Mouse (Mus musculus) heart, embryonic 11.5 days (tissue): ENCODE results near the gene Trim11. TPM values are rescaled to one million over a fixed set of nuclear protein-coding genes. Genes with fewer than 3 reads are reported as not detected.
A peak's percentile ranks its signal among the peaks of the same experiment; 100 is the strongest.

Experiments
- ATAC-seq: fragments of 200-750 bp; cut with Nextera tagmentation; replicated peaks from 2 replicates; pipeline ENCODE4 v1.8.0; 2017; ENCODE audit warnings: moderate library complexity; ENCODE audit not compliant: insufficient number of reproducible peaks, low FRiP score, low TSS enrichment
- H3K27ac ChIP-seq: fragments of 300-500 bp; sonication (generic); 2 replicates; pipeline ENCODE4 v1.5.1; 2014; ENCODE audit warnings: mild to moderate bottlenecking, low read depth, low read length
- H3K27me3 ChIP-seq: fragments of 300-500 bp; sonication (generic); 2 replicates; pipeline ENCODE4 v1.6.1; 2014; ENCODE audit warnings: mild to moderate bottlenecking, low read length, mixed read lengths; ENCODE audit not compliant: control insufficient read depth, insufficient read depth
- H3K36me3 ChIP-seq: fragments of 300-500 bp; sonication (generic); 2 replicates; pipeline ENCODE4 v1.6.1; 2014; ENCODE audit warnings: mild to moderate bottlenecking, low read length, moderate library complexity, mixed read lengths; ENCODE audit not compliant: control insufficient read depth, insufficient read depth
- H3K4me1 ChIP-seq: fragments of 300-500 bp; sonication (generic); 2 replicates; pipeline ENCODE4 v1.6.1; 2014; ENCODE audit warnings: low read length; ENCODE audit not compliant: control insufficient read depth, insufficient read depth
- H3K4me2 ChIP-seq: fragments of 300-500 bp; sonication (generic); 2 replicates; pipeline ENCODE4 v1.6.1; 2014; ENCODE audit warnings: mild to moderate bottlenecking, moderate library complexity
- H3K4me3 ChIP-seq: fragments of 300-500 bp; sonication (generic); 2 replicates; pipeline ENCODE4 v1.5.1; 2014; ENCODE audit warnings: low read depth, low read length
- H3K9ac ChIP-seq: fragments of 300-500 bp; sonication (generic); 2 replicates; pipeline ENCODE4 v1.6.1; 2014; ENCODE audit warnings: mild to moderate bottlenecking, low read depth, low read length, moderate library complexity
- H3K9me3 ChIP-seq: fragments of 300-500 bp; sonication (generic); replicated peaks from 2 replicates; pipeline ENCODE4 v1.6.1; 2016; ENCODE audit warnings: low read length; ENCODE audit not compliant: control insufficient read depth
- WGBS: fragments of 180-500 bp; shearing (Covaris S2); extraction: QIAGEN DNeasy Blood & Tissue Kit; methylation state at CpG from one replicate; pipeline ENCODE4 v1.1.7; 2014; ENCODE audit not compliant: insufficient replicate concordance; 5-methylcytosine and 5-hydroxymethylcytosine counted together
- polyA plus RNA-seq: library from polyadenylated mRNA; unstranded; fragments of >200 nt; fragmentation: Nextera tagmentation; extraction: Ambion mirVana; gene quantifications from 2 replicates; pipeline ENCODE4 v1.2.1, GENCODE M21; 2014

Trim11 gene
- polyA plus RNA-seq, 1 experiment from 2014 or later: 26.1 TPM

- 53% methylated on average over 50 of the region's 50 CpGs for WGBS
- Histone ChIP-seq H3K27ac (no peak overlapping the region), H3K4me2 (peak overlapping the region; percentile 12; the same call in 1 of the 2 replicates), H3K27me3 (peaks cover 25% of the 10 kb centered on the region), H3K4me3 (no peak overlapping the region), H3K9ac (no peak overlapping the region), H3K4me1 (peaks cover 22% of the 10 kb centered on the region), H3K36me3 (no peaks in the 10 kb centered on the region), H3K9me3 (peaks cover 4% of the 10 kb centered on the region; the same call in 1 of the 2 replicates)
- no peak for ATAC-seq
Measured at GRCm38 (mm10) chr11:58961364-58962177, 16.3 kb upstream of the Trim11 start.

GRCm38 (mm10) chr11:58963543-58963942 is 14.3 kb upstream of the Trim11 start:
- 29% methylated on average over 17 of the region's 17 CpGs for WGBS
- peaks cover 15% of the 10 kb centered on the region for H3K4me1 ChIP-seq
- no peak for ATAC-seq
- H3K9me3 ChIP-seq: peaks cover 4% of the 10 kb centered on the region; the same call in 1 of the 2 replicates
- H3K36me3 ChIP-seq: no peaks in the 10 kb centered on the region
- no peak overlapping the region for H3K4me3 ChIP-seq
- no peak overlapping the region for H3K27ac ChIP-seq
- peaks cover 25% of the 10 kb centered on the region for H3K27me3 ChIP-seq
- no peak overlapping the region for H3K9ac ChIP-seq
- H3K4me2 ChIP-seq: no peak overlapping the region

DNA sequence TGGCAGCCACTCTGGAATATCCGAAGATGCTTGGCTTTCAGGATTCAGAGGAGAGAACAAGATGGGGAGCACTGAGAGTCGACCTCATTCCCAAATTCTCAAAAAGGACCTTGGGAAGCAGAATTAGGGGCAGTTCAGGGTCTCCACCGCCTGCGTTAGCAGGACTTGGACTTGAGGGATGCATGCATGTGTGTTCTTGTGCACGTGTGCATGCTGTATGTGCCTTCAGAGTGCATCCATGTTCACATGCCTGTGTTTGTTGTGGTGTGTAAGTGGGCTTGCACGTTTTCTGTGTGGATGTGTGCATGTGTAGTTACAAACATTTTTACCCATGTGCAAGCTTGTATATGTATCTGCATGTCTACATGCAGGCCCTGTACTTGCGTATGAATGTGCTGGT is 13.7 kb upstream of the Trim11 start:
- Histone ChIP-seq H3K36me3 (no peaks in the 10 kb centered on the region), H3K9me3 (peaks cover 4% of the 10 kb centered on the region; the same call in 1 of the 2 replicates), H3K4me3 (no peak overlapping the region), H3K4me2 (no peak overlapping the region), H3K4me1 (peaks cover 15% of the 10 kb centered on the region), H3K27ac (no peak overlapping the region), H3K9ac (no peak overlapping the region), H3K27me3 (peaks cover 25% of the 10 kb centered on the region)
- 83% methylated on average over 7 of the region's 7 CpGs for WGBS
- ATAC-seq: no peak

GRCm38 (mm10) chr11:58965001-58965760 is 12.7 kb upstream of the Trim11 start:
- no peak for ATAC-seq
- Histone ChIP-seq H3K9ac (peak overlapping the region; percentile 39; the same call in 1 of the 2 replicates), H3K27ac (no peak overlapping the region), H3K4me1 (peaks cover 9% of the 10 kb centered on the region), H3K27me3 (peaks cover 25% of the 10 kb centered on the region), H3K4me2 (peak overlapping the region; percentile 8; the same call in 1 of the 2 replicates), H3K4me3 (no peak overlapping the region), H3K36me3 (no peaks in the 10 kb centered on the region), H3K9me3 (peaks cover 4% of the 10 kb centered on the region; the same call in 1 of the 2 replicates)
- 39% methylated on average over 12 of the region's 12 CpGs for WGBS

DNA sequence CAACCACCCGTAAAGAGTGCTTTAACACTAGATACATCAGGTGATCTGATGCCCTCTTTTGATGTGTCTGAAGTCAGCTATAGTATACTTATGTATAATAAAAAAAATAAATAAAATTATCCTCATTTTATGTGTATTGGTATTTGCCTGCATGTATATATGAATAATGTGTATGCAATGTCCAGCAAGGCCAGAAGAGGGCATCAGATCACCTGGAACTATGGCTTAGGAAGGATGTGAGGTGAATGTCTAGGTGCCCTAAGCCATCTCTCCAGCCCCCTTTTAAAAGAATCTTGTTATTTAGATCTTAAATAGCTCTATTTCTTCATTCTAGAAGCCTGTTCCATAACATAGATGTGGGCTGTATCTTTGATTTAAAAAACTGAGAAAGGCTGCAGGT is 10.5 kb upstream of the Trim11 start:
- Histone ChIP-seq H3K9ac (no peak overlapping the region), H3K4me1 (peaks cover 13% of the 10 kb centered on the region), H3K4me2 (no peak overlapping the region), H3K9me3 (no peaks in the 10 kb centered on the region), H3K27me3 (peaks cover 12% of the 10 kb centered on the region), H3K36me3 (no peaks in the 10 kb centered on the region), H3K27ac (no peak overlapping the region), H3K4me3 (no peak overlapping the region)
- WGBS: 94% methylated on average over 1 of the region's 1 CpGs
- ATAC-seq: no peak

- H3K27me3 ChIP-seq: peaks cover 7% of the 10 kb centered on the region
- ATAC-seq: no peak
- H3K36me3 ChIP-seq: no peaks in the 10 kb centered on the region
- H3K4me3 ChIP-seq: no peak overlapping the region
- no peak overlapping the region for H3K27ac ChIP-seq
- WGBS: 76% methylated on average over 7 of the region's 7 CpGs
- no peaks in the 10 kb centered on the region for H3K9me3 ChIP-seq
- H3K4me1 ChIP-seq: peaks cover 13% of the 10 kb centered on the region
- no peak overlapping the region for H3K9ac ChIP-seq
- no peak overlapping the region for H3K4me2 ChIP-seq
Measured at GRCm38 (mm10) chr11:58968551-58968950, 9.3 kb upstream of the Trim11 start.

- no peak overlapping the region for H3K4me3 ChIP-seq
- peaks cover 4% of the 10 kb centered on the region for H3K27me3 ChIP-seq
- no peak overlapping the region for H3K9ac ChIP-seq
- no peaks in the 10 kb centered on the region for H3K9me3 ChIP-seq
- no peaks in the 10 kb centered on the region for H3K36me3 ChIP-seq
- H3K27ac ChIP-seq: no peak overlapping the region
- H3K4me1 ChIP-seq: peaks cover 13% of the 10 kb centered on the region
- H3K4me2 ChIP-seq: no peak overlapping the region
- no peak for ATAC-seq
- WGBS: 67% methylated on average over 8 of the region's 8 CpGs
Measured at GRCm38 (mm10) chr11:58969027-58969426, 8.9 kb upstream of the Trim11 start.

GRCm38 (mm10) chr11:58969659-58970058 is 8.2 kb upstream of the Trim11 start:
- no peak for ATAC-seq
- WGBS: 72% methylated on average over 6 of the region's 6 CpGs
- Histone ChIP-seq H3K4me2 (no peak overlapping the region), H3K9ac (no peak overlapping the region), H3K27ac (no peak overlapping the region), H3K9me3 (no peaks in the 10 kb centered on the region), H3K4me3 (no peak overlapping the region), H3K4me1 (peaks cover 12% of the 10 kb centered on the region), H3K27me3 (no peaks in the 10 kb centered on the region), H3K36me3 (no peaks in the 10 kb centered on the region)
